Mouse (Mus musculus) frontal cortex, adult 2 months (tissue): ENCODE measurements around the gene Pdss2. TPM values are rescaled to one million over a fixed set of nuclear protein-coding genes. Genes with fewer than 3 reads are reported as not detected.

Experiments used
- DNase-seq, 2 experiments: peaks; one replicate each; pipeline ENCODE4 v3.0.0; 2022; ENCODE audit warnings: low spot score in 1 of 2; ENCODE audit errors: extremely low spot score in 1 of 2
- polyA plus RNA-seq: library from polyadenylated mRNA; depleted of rRNA; stranded (reverse); fragments of >200 nt; gene quantifications from 2 replicates; pipeline ENCODE4 v1.2.3, GENCODE M21; 2012

Pdss2 gene
- polyA plus RNA-seq, 1 experiment: 12.6 TPM

GRCm38 (mm10) chr10:43422061-43422770, 200.9 kb downstream of the Pdss2 start:
- DNase-seq: no peak

- no peak for DNase-seq
These were observed 203.3 kb downstream of the Pdss2 start for GRCm38 (mm10) chr10:43424545-43424944.

- no peak for DNase-seq
These were observed 209.3 kb downstream of the Pdss2 start for GRCm38 (mm10) chr10:43430606-43431005.

GRCm38 (mm10) chr10:43434326-43434725, 213.0 kb downstream of the Pdss2 start:
- DNase-seq: no peak

GRCm38 (mm10) chr10:43435757-43436156, 214.5 kb downstream of the Pdss2 start:
- DNase-seq: no peak

GRCm38 (mm10) chr10:43439492-43439941, 218.2 kb downstream of the Pdss2 start:
- DNase-seq: no peak

GRCm38 (mm10) chr10:43440050-43440449, 218.8 kb downstream of the Pdss2 start:
- DNase-seq: no peak

- no peak for DNase-seq
These were observed 219.9 kb downstream of the Pdss2 start for GRCm38 (mm10) chr10:43440981-43441740.

GRCm38 (mm10) chr10:43448656-43449055, 227.4 kb downstream of the Pdss2 start:
- DNase-seq: no peak

- peak; percentile 69 to 87 for DNase-seq
These were observed 230.8 kb downstream of the Pdss2 start for GRCm38 (mm10) chr10:43451848-43452662.

GRCm38 (mm10) chr10:43452663-43452996, 231.3 kb downstream of the Pdss2 start:
- DNase-seq: no peak

- no peak for DNase-seq
These were observed 232.9 kb downstream of the Pdss2 start for GRCm38 (mm10) chr10:43454219-43454618.

GRCm38 (mm10) chr10:43454671-43455070, 233.4 kb downstream of the Pdss2 start:
- no peak for DNase-seq

GRCm38 (mm10) chr10:43462821-43463220, 241.5 kb downstream of the Pdss2 start:
- DNase-seq: no peak

GRCm38 (mm10) chr10:43463227-43463626, 241.9 kb downstream of the Pdss2 start:
- DNase-seq: no peak

- DNase-seq: no peak
These were observed 244.9 kb downstream of the Pdss2 start for GRCm38 (mm10) chr10:43466223-43466622.

- no peak for DNase-seq
These were observed 246.4 kb downstream of the Pdss2 start for GRCm38 (mm10) chr10:43467659-43468058.

GRCm38 (mm10) chr10:43468293-43468692, 247.0 kb downstream of the Pdss2 start:
- DNase-seq: no peak

GRCm38 (mm10) chr10:43475376-43475775, 254.1 kb downstream of the Pdss2 start:
- DNase-seq: peak in 1 of 2 experiments; percentile 56

GRCm38 (mm10) chr10:43477459-43477858, 256.2 kb downstream of the Pdss2 start:
- DNase-seq: peak in 1 of 2 experiments; percentile 11
